Mouse (Mus musculus) mouse trophoblast stem cell (cell line): ENCODE measurements around the gene Tbrg4.

Source experiments
- in situ Hi-C, 2 experiments: fragments of 300-500 bp; cut with MseI, MboI; formaldehyde crosslinking; loops; 2 replicates in 1 of 2; 3 replicates in 1 of 2; pipeline ENCODE4 v1.15.1; 2025

Tbrg4 gene

GRCm38 (mm10) chr11:6593406-6593805, 32.5 kb downstream of the Tbrg4 start:
- in situ Hi-C loops: no loop called here

GRCm38 (mm10) chr11:6590933-6591675, 34.8 kb downstream of the Tbrg4 start:
- in situ Hi-C loops: no loop called here

- in situ Hi-C loops: no loop called here
These were observed 36.0 kb downstream of the Tbrg4 start for GRCm38 (mm10) chr11:6589838-6590237.

GRCm38 (mm10) chr11:6588295-6588694, 37.6 kb downstream of the Tbrg4 start:
- in situ Hi-C loops: no loop called here

DNA sequence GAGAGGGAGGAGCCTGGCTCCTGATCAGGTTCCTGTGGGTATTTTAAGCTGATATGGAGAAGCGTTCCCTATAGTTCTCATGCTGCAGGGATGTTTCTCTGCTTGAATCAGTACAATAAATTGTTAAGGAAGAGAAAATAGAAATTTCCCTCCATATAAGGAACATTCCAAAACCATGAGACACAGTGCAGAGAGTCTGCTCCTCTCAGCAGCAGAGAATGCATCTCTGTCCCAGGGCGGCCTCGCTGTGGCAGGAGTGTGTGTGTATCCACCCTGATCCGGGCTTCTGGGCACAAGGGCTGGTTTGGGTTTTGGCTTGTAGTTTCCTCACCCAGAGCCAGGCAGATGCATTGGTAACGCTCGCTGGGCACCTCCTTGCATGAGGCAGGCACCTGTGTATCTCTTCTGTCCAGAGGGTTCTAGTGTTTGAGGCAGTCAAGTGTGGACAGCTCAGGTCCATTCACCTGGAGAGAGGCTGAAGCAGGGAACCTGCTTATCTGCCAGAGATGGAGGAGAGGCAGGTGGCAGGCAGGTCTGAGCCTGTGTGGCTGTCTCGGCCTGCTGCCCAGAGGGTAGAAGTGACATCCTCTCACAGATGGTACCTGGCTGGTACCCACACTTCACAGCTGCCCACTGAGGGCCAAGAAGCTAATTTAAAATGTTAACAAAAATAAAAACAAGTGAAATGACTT, 38.5 kb downstream of the Tbrg4 start:
- in situ Hi-C loops: no loop called here

DNA sequence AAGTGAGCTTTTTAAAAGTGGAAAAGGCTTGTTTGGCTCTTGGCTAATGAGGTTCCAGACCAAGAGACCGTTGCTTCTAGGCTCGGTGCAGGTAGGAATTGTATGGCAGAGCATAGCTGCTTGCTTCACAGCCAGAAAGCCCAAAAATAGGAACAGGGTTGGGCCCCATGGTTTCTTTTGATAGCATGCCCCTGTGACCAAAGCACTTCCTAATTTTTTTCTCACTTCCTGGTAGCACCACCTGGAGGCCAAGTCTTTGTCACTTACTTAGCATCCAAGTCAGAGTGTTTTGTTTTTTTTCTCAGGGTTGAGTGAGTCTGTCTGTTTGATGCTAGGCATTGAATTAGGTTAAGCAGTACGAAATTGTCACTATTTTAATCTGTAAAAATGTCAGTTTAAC, 39.2 kb downstream of the Tbrg4 start:
- in situ Hi-C loops: no loop called here

- in situ Hi-C loops: no loop called here
These were observed 40.1 kb downstream of the Tbrg4 start for GRCm38 (mm10) chr11:6585748-6586147.

DNA sequence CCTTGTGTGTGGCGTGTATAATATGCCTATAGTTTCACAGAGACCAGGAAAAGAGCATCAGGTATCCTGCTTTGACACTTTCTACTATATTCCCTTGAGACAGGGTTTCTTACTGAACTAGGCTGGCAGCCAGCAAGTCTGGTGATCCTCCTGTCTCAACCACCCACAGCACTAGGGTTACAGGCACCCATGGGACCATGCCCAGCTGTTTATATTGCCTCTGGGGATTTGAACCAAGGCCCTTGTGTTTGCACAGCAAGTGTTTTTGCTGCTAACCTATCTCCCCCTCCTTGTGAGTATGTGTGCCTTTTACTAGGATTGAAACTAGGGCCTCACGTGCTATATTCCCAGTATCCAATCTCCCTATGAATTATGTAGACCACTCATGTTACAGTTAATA, 44.3 kb downstream of the Tbrg4 start:
- in situ Hi-C loops: no loop called here

GRCm38 (mm10) chr11:6580065-6580750, 45.7 kb downstream of the Tbrg4 start:
- in situ Hi-C loops: no loop called here

DNA sequence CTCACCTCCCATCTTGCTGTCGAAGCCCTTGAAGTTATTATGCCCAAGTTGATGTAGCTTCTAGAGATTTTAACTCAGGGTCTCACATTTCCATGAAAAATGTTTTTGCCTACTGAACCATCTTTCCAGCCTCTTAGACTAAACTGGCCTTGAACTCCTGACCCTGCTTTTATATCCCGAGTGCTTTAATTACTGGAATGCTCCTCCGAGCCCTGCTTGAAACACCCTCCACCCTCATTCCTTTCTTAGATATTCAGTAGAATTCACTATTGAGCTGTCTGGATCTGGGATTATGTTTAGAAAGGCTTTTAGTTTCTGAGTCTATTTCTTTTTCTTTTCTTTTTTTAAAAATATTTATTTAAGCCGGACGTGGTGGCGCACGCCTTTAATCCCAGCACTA, 46.5 kb downstream of the Tbrg4 start:
- in situ Hi-C loops: no loop called here

- in situ Hi-C loops: no loop called here
These were observed 49.7 kb downstream of the Tbrg4 start for GRCm38 (mm10) chr11:6576151-6576550.

GRCm38 (mm10) chr11:6569410-6569777, 56.5 kb downstream of the Tbrg4 start:
- in situ Hi-C loops: no loop called here

DNA sequence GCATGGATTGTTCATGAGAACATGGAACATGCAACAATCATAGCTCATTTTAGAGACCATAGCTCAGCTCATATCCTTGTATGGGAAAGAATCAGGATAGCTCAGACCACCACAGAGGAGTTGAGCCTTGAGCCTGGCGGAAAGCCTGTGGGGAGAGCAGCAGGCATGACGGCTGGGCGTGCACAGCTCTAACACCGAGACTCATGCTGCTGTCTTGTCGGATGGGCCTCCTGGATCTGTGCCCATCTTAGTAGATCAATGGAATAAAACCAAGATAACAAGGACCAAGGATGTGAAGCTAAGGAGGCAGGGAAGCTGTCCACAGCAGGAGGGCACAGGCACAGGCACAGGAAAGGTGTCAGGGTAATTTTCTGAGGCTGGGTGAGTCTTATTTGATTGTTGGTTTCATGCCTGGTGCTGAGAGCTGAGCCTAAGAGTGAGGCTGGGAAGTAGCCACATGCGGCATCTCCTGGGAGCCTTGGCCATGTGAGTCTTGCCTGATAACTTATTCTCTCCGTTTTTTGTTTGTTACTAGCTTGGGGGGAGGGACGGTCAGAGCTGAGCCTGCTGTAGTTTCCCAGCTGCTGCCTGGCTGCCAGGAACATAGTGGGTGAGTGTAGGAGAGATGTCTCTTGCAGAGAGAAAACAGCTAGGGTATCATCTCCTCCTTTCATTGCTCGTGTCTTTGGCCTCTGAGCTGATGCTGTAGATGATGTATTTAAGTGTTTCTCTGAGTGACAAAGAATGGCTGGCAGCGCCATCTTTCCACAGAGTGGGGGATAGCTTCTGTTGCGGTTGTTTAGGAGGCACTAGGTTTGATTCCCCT, 57.1 kb downstream of the Tbrg4 start:
- in situ Hi-C loops: no loop called here

DNA sequence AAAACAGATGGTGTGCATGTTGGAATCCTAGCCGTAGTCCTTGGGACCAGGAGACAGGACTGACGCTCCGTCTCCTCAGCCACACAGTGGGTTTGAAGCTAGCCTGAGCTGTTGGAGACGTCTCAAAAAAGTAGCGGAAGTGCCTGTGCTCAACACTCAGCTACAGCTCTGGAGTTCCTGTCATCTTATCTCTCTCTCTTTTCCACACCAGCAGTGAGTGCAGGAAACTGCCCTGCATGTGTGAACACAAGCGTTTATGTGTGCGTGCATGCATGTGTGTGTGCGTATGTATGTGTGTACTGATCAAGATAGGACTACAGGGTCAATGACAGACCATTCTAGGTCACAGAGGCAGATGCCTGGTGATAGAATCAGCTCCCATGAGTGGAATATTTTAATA, 57.9 kb downstream of the Tbrg4 start:
- in situ Hi-C loops: no loop called here

GRCm38 (mm10) chr11:6566496-6566895, 59.4 kb downstream of the Tbrg4 start:
- in situ Hi-C loops: no loop called here
